Mouse (Mus musculus) C2C12 (cell line): ENCODE measurements around the gene Grm7.

Source experiments
- CTCF ChIP-seq: IDR thresholded peaks from one replicate; pipeline ENCODE4 v1.5.1; 2011; ENCODE audit not compliant: control insufficient read depth, insufficient read depth, insufficient read length
- FOSL1 ChIP-seq: IDR thresholded peaks from one replicate; pipeline ENCODE4 v1.8.0; 2011; ENCODE audit warnings: mild to moderate bottlenecking, low read length; ENCODE audit not compliant: poor library complexity, insufficient read depth, severe bottlenecking
- MAX ChIP-seq: IDR thresholded peaks from one replicate; pipeline ENCODE4 v1.6.1; 2011; ENCODE audit warnings: mild to moderate bottlenecking, control low read depth

DNA sequence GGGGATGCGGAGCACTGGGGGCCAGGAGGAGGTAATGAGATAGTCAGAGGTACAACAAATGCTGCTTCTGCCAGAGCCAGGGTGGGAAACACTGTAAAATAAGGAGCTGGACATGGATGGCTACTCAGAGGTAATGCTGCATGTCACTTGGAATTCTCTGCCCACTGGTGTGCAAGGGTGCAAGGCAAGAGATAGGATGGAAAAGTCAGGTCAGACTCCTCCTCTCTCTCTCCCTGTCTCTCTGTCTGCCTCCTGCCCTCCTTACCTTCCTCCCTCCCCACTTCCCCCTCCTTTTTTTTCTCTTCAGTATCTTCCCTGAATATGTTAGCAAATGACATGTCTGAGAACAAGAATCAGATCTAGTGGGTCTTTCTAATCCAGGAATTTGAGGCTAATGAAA is 3.8 kb downstream of the Grm7 start:
- TF ChIP-seq CTCF (no peak), FOSL1 (no peak), MAX (no peak)
